19 mouse cellular contexts compared by ENCODE assay signal in the genomic region with DNA sequence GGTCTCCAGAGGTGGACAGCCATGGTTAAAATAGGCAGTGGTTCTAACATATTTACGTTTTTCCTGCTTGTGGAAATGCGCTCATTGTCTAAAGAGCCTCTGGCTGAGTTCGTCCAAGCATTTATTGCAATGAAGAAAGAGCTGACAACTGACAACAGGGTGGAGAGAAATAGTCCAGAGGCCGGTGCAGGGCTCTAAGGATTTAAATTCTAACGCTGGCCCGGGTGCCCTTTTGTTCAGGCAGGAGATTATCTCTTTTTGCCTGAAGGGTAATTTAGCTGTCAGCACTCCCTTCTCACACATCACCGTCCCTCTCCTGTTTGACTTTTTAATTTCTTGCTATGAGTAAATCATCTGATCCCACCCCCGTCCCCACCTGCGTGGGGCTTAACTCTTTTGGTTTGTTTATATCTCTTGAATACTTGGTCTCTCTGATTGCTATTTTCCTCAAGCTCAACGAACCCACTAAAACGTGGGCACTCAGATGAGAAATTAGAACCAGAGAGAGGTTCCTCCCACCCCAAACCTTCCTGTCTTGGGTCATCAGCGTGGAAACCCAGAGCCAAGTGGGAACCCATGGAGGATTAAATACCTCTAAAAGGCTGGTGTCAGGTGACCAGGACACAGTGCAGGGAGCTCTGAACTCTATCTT.
DNase-seq lines count a peak whose midpoint lies in the region; ATAC-seq and TF ChIP-seq lines count a peak whose summit lies in the region.
"Had no signal": no experiment of that assay in that cellular context is flagged by ENCODE, and none has a peak within 500 bp of the region (broad histone marks: within the 10 kb centered on the region; RNA-seq: fewer than 3 reads in every experiment).

No protein-coding gene starts in this region.

- no peaks in the 10 kb centered on the region for H3K9me3 ChIP-seq in forebrain, embryonic 16.5 days (ENCODE audit: control insufficient read depth, low read length)
- H3K9me3 ChIP-seq in forebrain, embryonic 13.5 days (replicated peaks): no peaks in the 10 kb centered on the region
- no peaks in the 10 kb centered on the region for H3K9me3 ChIP-seq in kidney, embryonic 14.5 days (ENCODE audit: control insufficient read depth, low read length)
- H3K9me3 ChIP-seq: embryonic facial prominence, embryonic 15.5 days; stomach, embryonic 15.5 days had no signal

- H3K9ac ChIP-seq in forebrain, embryonic 16.5 days (replicated peaks; ENCODE audit: low read depth, low read length): no peak overlapping the region
- H3K9ac ChIP-seq in forebrain, embryonic 13.5 days: no peak overlapping the region
- no peak overlapping the region for H3K9ac ChIP-seq in kidney, embryonic 14.5 days (ENCODE audit: low read depth, low read length)
- H3K9ac ChIP-seq: embryonic facial prominence, embryonic 15.5 days; liver, postnatal 0 days; stomach, embryonic 15.5 days had no signal

- H3K27me3 ChIP-seq in forebrain, embryonic 16.5 days (replicated peaks; ENCODE audit: control insufficient read depth, insufficient read depth, low read length): no peaks in the 10 kb centered on the region; the same call in 1 of the 2 replicates
- H3K27me3 ChIP-seq in forebrain, embryonic 13.5 days: no peaks in the 10 kb centered on the region
- no peaks in the 10 kb centered on the region for H3K27me3 ChIP-seq in kidney, embryonic 14.5 days (ENCODE audit: control insufficient read depth, insufficient read depth, low read length)
- H3K27me3 ChIP-seq in kidney, adult 2 months (replicated peaks; ENCODE audit: control insufficient read depth, insufficient read depth, low read length): no peaks in the 10 kb centered on the region; the same call in 1 of the 2 replicates
- H3K27me3 ChIP-seq: embryonic facial prominence, embryonic 15.5 days; stomach, embryonic 15.5 days had no signal

- TF ChIP-seq CTCF in kidney, adult 2 months (conservative IDR thresholded peaks at IDR 0.05; ENCODE audit: insufficient read depth, insufficient read length, low read depth, low read length): no peak
- no peak for TF ChIP-seq CTCF in brain, embryonic 14.5 days (IDR thresholded peaks at IDR 0.05; ENCODE audit: borderline replicate concordance, extremely low read depth, insufficient read depth, insufficient read length)
- no peak for TF ChIP-seq CTCF in lung, adult 2 months (IDR thresholded peaks at IDR 0.05; ENCODE audit: insufficient read depth, low read length)

- H3K4me3 ChIP-seq in forebrain, embryonic 16.5 days (replicated peaks; ENCODE audit: low read length): no peak overlapping the region
- H3K4me3 ChIP-seq in forebrain, embryonic 13.5 days: no peak overlapping the region
- no peak overlapping the region for H3K4me3 ChIP-seq in kidney, embryonic 14.5 days (ENCODE audit: low read length)
- H3K4me3 ChIP-seq in kidney, adult 2 months (ENCODE audit: insufficient read depth, low read depth, low read length): no peak overlapping the region
- H3K4me3 ChIP-seq in lung, adult 2 months (replicated peaks; ENCODE audit: extremely low read depth, low read depth, low read length): no peak overlapping the region
- H3K4me3 ChIP-seq: embryonic facial prominence, embryonic 15.5 days; stomach, embryonic 15.5 days had no signal

- 14% methylated on average over 12 of the region's 12 CpGs for WGBS in forebrain, embryonic 16.5 days
- WGBS in forebrain, embryonic 13.5 days: 11% methylated on average over 12 of the region's 12 CpGs
- 12% methylated on average over 12 of the region's 12 CpGs for WGBS in kidney, embryonic 14.5 days
- WGBS in kidney, adult 2 months: 26% methylated on average over 12 of the region's 12 CpGs
- 46% methylated on average over 12 of the region's 12 CpGs for WGBS in lung, adult 2 months

- no peak overlapping the region for H3K27ac ChIP-seq in forebrain, embryonic 16.5 days (ENCODE audit: low read length)
- H3K27ac ChIP-seq in forebrain, embryonic 13.5 days: no peak overlapping the region
- H3K27ac ChIP-seq in kidney, embryonic 14.5 days (ENCODE audit: low read depth, low read length): peak overlapping the region; percentile 77; the same call in 1 of the 2 replicates
- no peak overlapping the region for H3K27ac ChIP-seq in kidney, adult 2 months (ENCODE audit: insufficient read depth, low read depth, low read length)
- H3K27ac ChIP-seq: embryonic facial prominence, embryonic 15.5 days; stomach, embryonic 15.5 days had no signal

- no peak for TF ChIP-seq POLR2A in kidney, adult 2 months (IDR thresholded peaks at IDR 0.05; ENCODE audit: low read depth, low read length)
- no peak for TF ChIP-seq POLR2A in brain, embryonic 14.5 days (IDR thresholded peaks at IDR 0.05; ENCODE audit: borderline replicate concordance, extremely low read depth, insufficient read depth, insufficient read length, poor library complexity, severe bottlenecking)
- TF ChIP-seq POLR2A in lung, adult 2 months (IDR thresholded peaks at IDR 0.05; ENCODE audit: borderline replicate concordance, extremely low read depth, low read depth, low read length): no peak

- no peak for DNase-seq in kidney, adult 2 months
- peak; percentile 60 for DNase-seq in brain, embryonic 14.5 days (ENCODE audit: low read depth)
- DNase-seq in forelimb bud, embryonic 11.5 days (ENCODE audit: low read depth, low spot score): peak; percentile 8
- no peak for DNase-seq in adrenal gland, postnatal 14 days
- no peak for DNase-seq in lung, adult 2 months
- DNase-seq: adrenal gland, adult 8-10 months; B cell, adult 2 months; cerebellum, adult 11-12 months; cerebellum, postnatal 25 days; kidney, postnatal 36 days; liver; liver, postnatal 0 days; spleen, adult 18-20 months; thymus, adult 2 months had no signal

- no peaks in the 10 kb centered on the region for H3K36me3 ChIP-seq in forebrain, embryonic 16.5 days (ENCODE audit: control insufficient read depth, insufficient read depth)
- H3K36me3 ChIP-seq in forebrain, embryonic 13.5 days (ENCODE audit: poor library complexity, severe bottlenecking): no peaks in the 10 kb centered on the region
- H3K36me3 ChIP-seq in kidney, embryonic 14.5 days (ENCODE audit: control insufficient read depth, insufficient read depth, low read length): no peaks in the 10 kb centered on the region
- no peaks in the 10 kb centered on the region for H3K36me3 ChIP-seq in kidney, adult 2 months (ENCODE audit: control insufficient read depth, insufficient read depth, low read length)
- H3K36me3 ChIP-seq: embryonic facial prominence, embryonic 15.5 days; stomach, embryonic 15.5 days had no signal

- H3K4me2 ChIP-seq in forebrain, embryonic 16.5 days (ENCODE audit: low read length): no peak overlapping the region
- no peak overlapping the region for H3K4me2 ChIP-seq in forebrain, embryonic 13.5 days
- H3K4me2 ChIP-seq in kidney, embryonic 14.5 days (replicated peaks; ENCODE audit: low read depth, low read length): no peak overlapping the region
- H3K4me2 ChIP-seq: embryonic facial prominence, embryonic 15.5 days; stomach, embryonic 15.5 days had no signal

- ATAC-seq in forebrain, embryonic 16.5 days: peak; percentile 3; the same call in 1 of the 2 replicates
- ATAC-seq in forebrain, embryonic 13.5 days: no peak
- peak; percentile 94 for ATAC-seq in kidney, embryonic 14.5 days (ENCODE audit: low FRiP score, low TSS enrichment)
- ATAC-seq: liver, postnatal 0 days had no signal

- H3K4me1 ChIP-seq in forebrain, embryonic 16.5 days (replicated peaks; ENCODE audit: control insufficient read depth, insufficient read depth, low read length): peaks cover 7% of the 10 kb centered on the region
- H3K4me1 ChIP-seq in forebrain, embryonic 13.5 days: peaks cover 10% of the 10 kb centered on the region; the same call in 1 of the 2 replicates
- 0 out of 2 replicates have a peak, but pooled peaks cover 8% of the 10 kb centered on the region for H3K4me1 ChIP-seq in kidney, embryonic 14.5 days (ENCODE audit: control insufficient read depth, insufficient read depth, low read length)
- H3K4me1 ChIP-seq in kidney, adult 2 months (ENCODE audit: control insufficient read depth, insufficient read depth, low read length): no peaks in the 10 kb centered on the region
- no peaks in the 10 kb centered on the region for H3K4me1 ChIP-seq in lung, adult 2 months (ENCODE audit: control insufficient read depth, insufficient read depth, low read length)
- H3K4me1 ChIP-seq: embryonic facial prominence, embryonic 15.5 days; stomach, embryonic 15.5 days had no signal

Comparison
In these comparisons a context has a peak if more than half of its experiments do, and no peak if none do; other contexts are left out.
1. DNase-seq: peak in brain, embryonic 14.5 days (single experiment) and forelimb bud, embryonic 11.5 days (single experiment); none in kidney, adult 2 months (single experiment), adrenal gland, postnatal 14 days (single experiment) and lung, adult 2 months (single experiment).